8 mouse cellular contexts compared by ENCODE assay signal in genomic region chr5:91962639-91963440, GRCm38 (mm10). TPM values are rescaled to one million over a fixed set of nuclear protein-coding genes. Genes with fewer than 3 reads are reported as not detected.
DNase-seq lines count a peak whose midpoint lies in the region; ATAC-seq lines count a peak whose summit lies in the region.

TSS of gene Rchy1 (minus strand) at chr5:91963068.

- no peaks in the 10 kb centered on the region for H3K27me3 ChIP-seq in heart, embryonic 14.5 days (ENCODE audit: control insufficient read depth, insufficient read depth, low read length)
- H3K27me3 ChIP-seq in liver, embryonic 13.5 days = no peaks in the 10 kb centered on the region
- no peaks in the 10 kb centered on the region for H3K27me3 ChIP-seq in stomach, embryonic 16.5 days (ENCODE audit: control insufficient read depth, insufficient read depth, low read length)

- DNase-seq in c-Kit-negative CD71-positive TER-119-positive erythroid progenitor cells, embryonic 14.5 days (ENCODE audit: low read depth, low spot score) = peak; percentile 84
- DNase-seq in fibroblast of lung, adult 2 months (ENCODE audit: low read depth) = peak; percentile 79
- DNase-seq in kidney, postnatal 14 days = peak; percentile 97
- DNase-seq in liver, embryonic 13.5 days = peak; percentile 92
- DNase-seq in neural tube, embryonic 10.5 days (ENCODE audit: extremely low spot score, low spot score) = peak; percentile 96

- peak within 1 kb of the TSS; percentile 88 for H3K9ac ChIP-seq in heart, embryonic 14.5 days (ENCODE audit: low read length)
- peak within 1 kb of the TSS; percentile 90 for H3K9ac ChIP-seq in liver, embryonic 13.5 days
- H3K9ac ChIP-seq in stomach, embryonic 16.5 days (ENCODE audit: low read length) = peak within 1 kb of the TSS; percentile 85

- peak within 1 kb of the TSS; percentile 96 to 99 for H3K27ac ChIP-seq in heart, embryonic 14.5 days (replicated peaks in 1 of 2; ENCODE audit: control insufficient read depth in 1 of 2, insufficient read depth in 1 of 2, low read depth in 2 of 2, low read length in 2 of 2)
- peak within 1 kb of the TSS; percentile 96 for H3K27ac ChIP-seq in liver, embryonic 13.5 days
- H3K27ac ChIP-seq in stomach, embryonic 16.5 days (ENCODE audit: low read length) = peak within 1 kb of the TSS; percentile 99

- peak; percentile 84 for ATAC-seq in CD4-positive, CD25-positive, alpha-beta regulatory T cell, adult 4 months
- ATAC-seq in heart, embryonic 14.5 days (ENCODE audit: insufficient number of reproducible peaks, insufficient read depth, low FRiP score, low read depth) = peak; percentile 94
- ATAC-seq in liver, embryonic 13.5 days (ENCODE audit: low read depth) = peak; percentile 90
- peak; percentile 97 for ATAC-seq in stomach, embryonic 16.5 days (ENCODE audit: insufficient read depth, low FRiP score)

- peaks cover 18% of the 10 kb centered on the region for H3K36me3 ChIP-seq in heart, embryonic 14.5 days (ENCODE audit: control insufficient read depth, insufficient read depth, low read length)
- peaks cover 11% of the 10 kb centered on the region for H3K36me3 ChIP-seq in liver, embryonic 13.5 days
- 0 out of 2 replicates have a peak, but pooled peaks cover 3% of the 10 kb centered on the region for H3K36me3 ChIP-seq in stomach, embryonic 16.5 days (ENCODE audit: control insufficient read depth, insufficient read depth, low read length)

- H3K4me3 ChIP-seq in heart, embryonic 14.5 days (ENCODE audit: control insufficient read depth in 1 of 2, insufficient read depth in 1 of 2, low read depth in 1 of 2, low read length in 2 of 2) = peak within 1 kb of the TSS; percentile 60 to 83
- H3K4me3 ChIP-seq in liver, embryonic 13.5 days (replicated peaks) = peak within 1 kb of the TSS; percentile 83
- peak within 1 kb of the TSS; percentile 79 for H3K4me3 ChIP-seq in stomach, embryonic 16.5 days (replicated peaks; ENCODE audit: low read length)

- under 1% methylated on average over 64 of the region's 65 CpGs for WGBS in heart, embryonic 14.5 days
- WGBS in liver, embryonic 13.5 days (ENCODE audit: insufficient replicate concordance) = under 1% methylated on average over 65 of the region's 65 CpGs
- under 1% methylated on average over 65 of the region's 65 CpGs for WGBS in stomach, embryonic 16.5 days

- no peaks in the 10 kb centered on the region for H3K9me3 ChIP-seq in heart, embryonic 14.5 days (ENCODE audit: control insufficient read depth, low read length)
- H3K9me3 ChIP-seq in liver, embryonic 13.5 days (replicated peaks) = no peaks in the 10 kb centered on the region
- H3K9me3 ChIP-seq in stomach, embryonic 16.5 days (replicated peaks; ENCODE audit: control insufficient read depth, low read length) = no peaks in the 10 kb centered on the region

- H3K4me2 ChIP-seq in heart, embryonic 14.5 days (ENCODE audit: low read length) = peak within 1 kb of the TSS; percentile 72
- H3K4me2 ChIP-seq in liver, embryonic 13.5 days = peak within 1 kb of the TSS; percentile 81
- peak within 1 kb of the TSS; percentile 79 for H3K4me2 ChIP-seq in stomach, embryonic 16.5 days (ENCODE audit: low read depth, low read length)

- H3K4me1 ChIP-seq in heart, embryonic 14.5 days (ENCODE audit: control insufficient read depth in 2 of 2, insufficient read depth in 2 of 2, low read length in 2 of 2) = peaks cover 2 to 32% of the 10 kb centered on the region in 2 experiments
- H3K4me1 ChIP-seq in liver, embryonic 13.5 days (replicated peaks) = peaks cover 42% of the 10 kb centered on the region
- H3K4me1 ChIP-seq in stomach, embryonic 16.5 days (ENCODE audit: control insufficient read depth, insufficient read depth, low read length) = peaks cover 17% of the 10 kb centered on the region

RNA-seq across cellular contexts. Expression of gene Rchy1, which starts in this region (rescaled TPM):
- polyA plus RNA-seq in CD4-positive, CD25-positive, alpha-beta regulatory T cell, adult 4 months (2017; shearing (Covaris generic)) = 10 to 100 TPM; 81.8 to 84.6 TPM
- polyA plus RNA-seq in heart, embryonic 14.5 days (2014; fragmentation: Nextera tagmentation; extraction: Ambion mirVana) = 49.8 and 52.8 TPM in 2 replicates
- 36.9 and 39.0 TPM in 2 replicates for polyA plus RNA-seq in liver, embryonic 13.5 days (2015; fragmentation: Nextera tagmentation; extraction: Ambion mirVana)
- polyA plus RNA-seq in stomach, embryonic 16.5 days (2015; fragmentation: Nextera tagmentation; extraction: Ambion mirVana) = 75.3 and 75.6 TPM in 2 replicates

Comparison
In these comparisons a context has a peak if more than half of its experiments do, and no peak if none do; other contexts are left out.
1. Peak in every context shown above with its lines: DNase-seq, ATAC-seq, H3K4me3 ChIP-seq and H3K27ac ChIP-seq.